Mouse (Mus musculus) lung, postnatal 25 days (tissue): ENCODE results near the gene Agap1.
"Not testable (repeated sequence)": the region's sequence is repeated elsewhere in the genome, so short reads cannot be mapped to it uniquely, and the experiment has no call there.

Source experiments
- DNase-seq: peaks from one replicate; pipeline ENCODE4 v3.0.0; 2022; ENCODE audit warnings: low spot score

Gene Agap1

GRCm38 (mm10) chr1:89501891-89502290 is 47.3 kb downstream of the Agap1 start:
- DNase-seq: not testable (repeated sequence)

DNA sequence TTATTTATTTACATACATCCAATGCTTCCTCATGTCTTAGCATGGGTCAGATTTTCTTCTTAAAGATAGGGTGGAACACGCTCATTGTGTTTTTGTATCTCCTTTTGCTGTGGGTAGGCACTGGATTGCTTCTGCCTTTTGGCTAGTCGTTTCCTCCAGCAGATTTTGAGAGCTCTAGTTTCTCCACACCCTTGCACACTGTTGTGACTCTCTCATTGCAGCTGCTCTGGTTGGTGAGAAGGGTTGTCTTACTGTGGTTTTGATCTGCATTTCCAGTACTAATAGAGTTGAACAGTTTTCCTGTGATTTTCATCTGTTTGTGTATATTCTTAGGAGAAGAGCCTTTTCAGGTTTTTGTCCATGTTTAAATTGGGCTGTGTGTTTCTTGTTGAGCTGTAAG is 54.6 kb downstream of the Agap1 start:
- DNase-seq: no peak

GRCm38 (mm10) chr1:89509763-89510340 is 55.2 kb downstream of the Agap1 start:
- DNase-seq: no peak

DNA sequence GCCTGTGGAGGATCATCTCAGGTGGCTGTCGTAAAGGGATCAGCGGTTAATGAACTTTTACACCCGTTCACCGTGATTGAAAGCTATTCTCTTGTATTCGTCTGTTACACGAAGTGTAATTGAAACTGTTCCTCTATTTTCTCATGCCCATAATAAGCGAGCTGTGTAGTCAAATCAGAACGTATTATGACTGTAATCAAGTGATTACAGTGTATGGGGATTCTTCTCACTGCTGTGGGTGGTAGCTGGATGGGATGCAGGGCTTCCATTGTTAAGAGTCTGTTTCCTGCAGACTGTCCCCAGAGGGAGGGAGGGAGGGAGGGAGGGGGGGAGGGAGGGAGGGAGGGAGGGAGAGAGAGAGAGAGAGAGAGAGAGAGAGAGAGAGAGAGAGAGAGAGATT is 56.1 kb downstream of the Agap1 start:
- DNase-seq: no peak

- DNase-seq: no peak
Measured at GRCm38 (mm10) chr1:89513616-89514283, 59.1 kb downstream of the Agap1 start.

DNA sequence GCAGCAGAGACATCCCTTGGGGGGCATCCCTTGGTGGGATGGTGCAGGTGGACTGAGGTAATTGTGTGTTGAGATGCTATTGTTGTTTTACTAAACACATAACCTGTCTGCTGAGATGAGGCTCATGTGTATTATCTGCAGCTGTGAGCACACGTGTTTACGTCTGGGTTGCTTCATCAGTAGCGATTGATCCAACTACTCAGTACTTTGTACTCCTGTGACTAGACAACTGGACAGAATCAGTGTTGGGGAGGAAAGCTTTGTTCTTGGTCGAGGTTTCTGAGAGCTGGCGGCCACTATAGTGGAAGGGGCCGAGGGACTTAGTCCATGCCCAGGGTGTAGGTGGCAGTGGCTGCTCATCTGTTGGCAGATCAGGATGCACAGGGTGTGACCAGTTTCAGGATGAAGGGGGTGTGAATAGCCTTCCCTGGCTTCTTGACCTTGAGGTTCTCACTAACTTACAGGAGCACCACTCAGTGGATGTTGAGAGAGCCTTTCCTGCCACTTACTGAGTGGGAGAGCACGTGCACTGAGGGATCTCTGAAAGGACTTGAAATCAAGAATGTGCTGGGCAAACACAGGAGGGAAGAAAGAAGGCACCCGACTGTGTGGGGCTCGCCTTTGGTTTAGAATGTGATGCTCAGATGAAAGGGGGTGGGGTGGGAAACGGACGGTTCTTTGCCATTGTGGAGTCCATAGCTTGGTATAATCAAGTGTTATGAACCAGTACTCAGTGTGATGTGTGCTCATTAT is 61.4 kb downstream of the Agap1 start:
- DNase-seq: no peak

DNA sequence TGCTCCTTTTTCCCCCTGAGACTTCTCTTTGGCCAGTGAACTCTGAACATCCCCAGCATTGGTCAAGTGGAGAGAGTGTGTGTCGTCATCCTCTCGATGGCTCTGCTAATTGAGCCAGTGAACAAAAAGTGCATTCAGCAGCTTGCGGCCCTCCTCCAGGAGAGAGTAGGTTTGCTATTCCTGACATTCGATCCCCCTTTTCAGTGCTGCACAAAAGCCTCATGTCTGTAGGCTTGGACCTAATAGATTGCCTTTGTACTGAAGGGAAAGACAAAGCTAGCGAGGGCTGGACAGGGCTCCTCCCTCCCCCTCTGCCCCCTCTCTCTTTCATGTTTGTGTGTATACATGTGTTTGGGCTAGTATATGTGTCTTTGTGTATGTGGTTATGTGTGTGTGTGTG is 63.2 kb downstream of the Agap1 start:
- DNase-seq: no peak

DNA sequence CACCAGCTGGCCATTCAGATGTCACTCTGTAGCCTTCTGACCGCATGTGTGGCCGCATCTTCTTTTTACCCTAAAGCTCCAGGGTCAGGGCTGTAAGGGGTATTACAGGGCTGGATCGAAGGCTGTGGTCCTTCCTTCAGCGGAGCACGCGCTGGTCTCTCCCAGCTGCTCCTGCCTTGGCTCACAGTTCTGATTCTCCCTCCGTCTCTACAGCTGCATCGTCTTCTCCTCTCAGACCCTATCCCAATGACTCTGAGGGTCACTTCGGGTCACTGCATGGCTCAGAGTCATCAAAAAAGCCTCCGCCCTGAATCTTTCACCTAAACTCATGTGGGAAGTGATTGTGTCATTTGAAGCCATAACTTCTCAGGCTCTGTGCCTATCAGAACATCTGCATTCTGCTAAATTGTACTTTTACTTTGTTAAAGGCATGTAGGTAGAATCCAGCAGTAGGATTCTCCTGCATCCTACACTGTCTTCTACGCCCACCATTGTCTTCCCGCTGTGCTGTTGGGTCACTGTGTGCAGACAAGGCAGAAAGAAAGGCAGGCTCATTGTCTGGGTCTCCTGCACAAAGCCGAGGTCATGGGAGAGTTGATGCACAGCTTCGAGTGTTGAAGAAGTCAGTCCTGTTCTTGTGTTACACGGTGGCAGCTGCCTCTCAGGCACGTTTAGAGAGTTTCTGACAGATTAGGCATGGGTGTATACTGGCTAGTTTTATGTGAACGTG is 65.5 kb downstream of the Agap1 start:
- no peak for DNase-seq

GRCm38 (mm10) chr1:89521406-89521805 is 66.8 kb downstream of the Agap1 start:
- DNase-seq: no peak

DNA sequence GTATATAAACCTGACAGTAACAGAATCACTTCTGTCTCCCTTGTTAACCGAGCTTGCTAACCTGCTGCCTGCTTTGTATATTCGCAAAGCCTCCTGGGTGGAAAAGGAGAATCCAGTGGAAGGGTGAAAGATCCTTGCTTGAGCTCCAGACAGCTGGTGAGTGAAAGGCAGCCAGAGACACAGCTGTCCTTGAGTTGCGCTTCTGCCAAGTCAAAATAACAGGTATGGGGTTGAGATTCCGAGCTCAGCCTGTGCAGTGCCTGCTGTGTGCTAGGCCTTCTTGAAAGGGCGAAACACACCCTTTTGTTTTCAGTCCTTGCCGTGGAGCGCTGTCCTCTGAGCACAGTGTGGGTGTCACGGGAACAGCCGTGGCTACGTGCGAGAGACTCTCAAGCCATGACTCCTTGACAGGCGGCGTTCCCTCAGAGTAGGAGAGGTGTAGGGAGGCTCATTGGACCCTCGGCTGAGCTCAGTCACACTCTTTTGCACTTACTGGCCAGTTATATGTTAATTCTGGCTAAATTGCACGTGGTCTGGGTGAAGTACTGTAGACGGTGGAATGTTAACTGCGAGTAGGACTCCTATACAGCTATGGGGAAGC is 67.4 kb downstream of the Agap1 start:
- no peak for DNase-seq

DNA sequence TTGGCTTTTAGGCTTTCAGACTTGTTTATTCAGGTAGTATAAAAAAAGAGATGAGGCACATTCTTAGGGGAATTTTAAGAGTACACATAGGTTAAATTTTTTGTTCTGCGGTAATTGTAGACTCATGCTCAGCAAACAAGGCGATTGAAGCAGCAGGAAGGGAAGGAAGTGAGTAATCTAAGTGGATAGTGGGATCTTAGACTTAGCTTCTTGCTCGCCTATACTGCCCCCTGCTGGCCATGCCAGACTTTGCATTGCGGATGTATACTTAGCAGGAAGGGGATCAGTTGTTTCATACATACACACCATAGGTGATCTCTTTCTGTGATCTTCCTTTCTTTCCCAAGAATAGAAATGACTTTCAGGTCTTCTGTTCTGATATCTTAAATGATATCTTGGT is 69.8 kb downstream of the Agap1 start:
- DNase-seq: peak; percentile 88

- no peak for DNase-seq
Measured at GRCm38 (mm10) chr1:89524998-89525397, 70.4 kb downstream of the Agap1 start.

DNA sequence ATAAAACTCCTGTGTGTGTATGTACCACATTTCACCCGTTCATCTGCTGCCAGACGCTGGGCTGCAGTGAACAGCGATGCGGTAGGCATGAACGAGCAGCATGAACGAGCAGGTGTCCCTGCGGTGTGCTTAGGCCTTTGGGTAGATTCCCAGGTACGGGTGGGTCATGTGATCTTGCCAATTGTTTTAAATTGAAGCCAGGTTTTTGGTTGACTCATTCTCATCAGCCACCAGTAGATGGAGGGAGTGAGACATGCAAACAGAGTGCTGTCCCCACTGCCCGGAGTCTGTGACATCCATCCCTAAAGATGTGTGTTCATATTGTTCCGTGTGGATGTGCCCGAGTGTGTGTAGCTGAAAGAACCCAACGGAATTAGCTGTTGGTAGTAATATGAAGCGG is 71.2 kb downstream of the Agap1 start:
- DNase-seq: peak; percentile 63

GRCm38 (mm10) chr1:89528671-89529276 is 74.2 kb downstream of the Agap1 start:
- peak; percentile 59 for DNase-seq

DNA sequence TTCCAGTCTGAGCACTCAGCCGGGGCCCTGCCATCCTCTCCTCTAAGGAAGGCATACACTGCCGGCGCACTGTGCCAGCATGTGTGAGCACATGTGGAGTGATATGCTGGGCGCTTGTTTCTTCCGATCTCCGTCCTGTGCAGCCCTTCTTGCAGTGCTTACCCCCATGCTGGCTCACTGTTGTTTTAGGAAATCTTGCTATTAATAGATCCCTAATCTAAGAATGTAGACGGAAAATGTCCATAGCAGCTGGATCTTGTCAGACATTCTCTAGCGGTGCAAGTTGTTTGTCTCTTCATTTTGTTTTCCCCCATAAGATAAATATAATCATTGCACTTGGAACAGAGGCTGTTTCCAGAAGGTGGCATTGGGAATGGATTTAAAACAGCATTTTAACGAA is 79.1 kb downstream of the Agap1 start:
- DNase-seq: no peak

DNA sequence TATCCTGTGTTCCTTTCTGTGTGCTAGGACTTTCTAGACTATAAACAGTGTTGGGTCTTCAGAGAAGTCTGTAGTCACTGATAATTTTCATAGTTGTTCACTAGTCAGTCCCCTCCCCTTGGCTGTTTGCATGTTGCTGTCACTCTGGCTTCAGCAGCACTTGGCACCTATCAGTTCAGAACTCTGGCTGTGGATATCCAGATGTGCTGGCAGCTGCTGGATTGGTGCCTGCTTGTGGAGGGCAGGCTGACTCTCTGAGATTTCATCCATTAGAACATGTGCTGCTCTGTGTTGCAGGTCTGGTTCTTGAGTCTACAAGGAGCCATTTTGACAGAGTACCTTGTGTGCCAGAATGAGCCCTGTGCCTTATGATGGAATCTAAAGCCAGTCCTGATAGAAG is 80.6 kb downstream of the Agap1 start:
- DNase-seq: no peak

DNA sequence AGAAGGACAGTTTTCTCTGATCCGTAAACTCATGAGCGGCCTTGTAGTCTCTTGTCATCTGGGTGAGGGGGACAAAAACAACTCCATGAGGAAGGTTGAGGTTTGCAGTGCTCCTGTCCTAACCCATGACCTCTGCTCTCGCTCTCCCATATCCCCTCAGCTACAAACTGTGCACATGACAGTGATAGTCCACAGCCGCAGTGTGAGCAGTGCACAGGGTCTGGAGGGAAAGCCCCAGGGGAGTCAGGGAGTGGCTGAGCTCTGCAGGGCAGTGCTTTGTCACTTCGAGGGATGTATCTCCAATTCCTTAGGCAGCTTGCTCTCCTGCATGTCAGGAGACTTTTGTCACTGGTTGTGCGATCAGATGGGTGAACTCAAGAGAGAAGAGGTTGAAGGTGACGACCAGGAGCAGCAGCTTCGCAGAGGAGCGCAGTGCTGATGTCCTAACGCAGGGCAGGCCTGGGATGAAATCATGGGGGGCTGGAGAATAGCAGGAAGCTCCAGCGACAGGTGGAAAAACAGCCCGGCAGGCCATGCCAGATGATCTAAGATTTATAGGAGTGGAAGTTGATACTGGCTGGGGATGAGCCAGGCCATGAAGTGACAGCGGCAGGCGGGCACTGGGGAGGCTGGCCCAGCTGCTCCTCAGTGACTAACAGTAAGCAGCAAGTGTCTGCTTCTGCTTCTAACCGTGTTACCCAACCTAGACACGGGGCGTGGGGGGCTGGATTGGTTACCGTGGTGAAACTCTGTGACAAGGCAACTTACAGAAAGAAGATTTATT is 83.7 kb downstream of the Agap1 start:
- no peak for DNase-seq

DNA sequence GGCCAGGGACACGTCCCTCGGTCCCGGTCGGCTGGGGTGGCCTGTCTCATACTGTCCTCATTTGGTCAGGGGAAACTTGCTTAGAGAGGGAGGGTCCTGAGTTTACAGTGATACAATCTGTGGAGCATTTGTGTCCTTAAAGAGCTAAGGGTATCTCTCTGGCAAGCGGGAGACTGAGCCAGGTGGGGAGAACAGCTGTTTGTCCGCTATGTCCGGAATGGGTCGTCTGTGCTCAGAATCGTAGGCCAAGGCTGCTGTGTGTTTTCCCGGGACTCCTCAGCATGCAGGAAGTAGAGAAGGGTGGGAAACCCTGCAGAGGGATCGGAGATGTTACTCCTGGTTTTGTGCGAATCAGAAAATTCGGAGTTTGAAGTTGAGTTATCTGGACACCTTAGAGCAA is 84.5 kb downstream of the Agap1 start:
- no peak for DNase-seq

DNA sequence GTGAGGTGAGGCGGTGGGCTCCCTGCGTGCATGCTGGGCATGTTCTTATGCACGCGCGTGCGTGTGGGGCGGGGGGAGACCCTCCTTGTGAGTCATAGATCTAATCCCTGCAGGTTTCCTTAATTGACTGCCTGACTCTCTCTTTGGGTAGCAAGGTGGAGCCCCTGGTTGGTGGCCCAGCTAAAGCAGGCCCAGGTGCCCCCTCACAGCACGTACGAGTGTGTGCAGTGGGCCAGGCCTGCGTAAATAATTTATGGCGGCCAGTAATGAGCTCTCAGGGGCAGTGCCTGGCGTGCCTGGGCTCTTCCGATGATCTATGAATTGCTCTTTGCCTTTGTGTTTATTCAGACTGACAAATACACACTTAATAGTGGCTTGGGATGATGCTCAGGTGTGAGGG is 86.5 kb downstream of the Agap1 start:
- DNase-seq: no peak

- DNase-seq: no peak
Measured at GRCm38 (mm10) chr1:89542464-89542863, 87.9 kb downstream of the Agap1 start.

GRCm38 (mm10) chr1:89543312-89543711 is 88.7 kb downstream of the Agap1 start:
- no peak for DNase-seq
